Mouse (Mus musculus): ENCODE results near the gene Apoc4. TPM values are rescaled to one million over a fixed set of nuclear protein-coding genes. Genes with fewer than 3 reads are reported as not detected.

Apoc4 gene
- polyA plus RNA-seq, 1 experiment = not detected

DNA sequence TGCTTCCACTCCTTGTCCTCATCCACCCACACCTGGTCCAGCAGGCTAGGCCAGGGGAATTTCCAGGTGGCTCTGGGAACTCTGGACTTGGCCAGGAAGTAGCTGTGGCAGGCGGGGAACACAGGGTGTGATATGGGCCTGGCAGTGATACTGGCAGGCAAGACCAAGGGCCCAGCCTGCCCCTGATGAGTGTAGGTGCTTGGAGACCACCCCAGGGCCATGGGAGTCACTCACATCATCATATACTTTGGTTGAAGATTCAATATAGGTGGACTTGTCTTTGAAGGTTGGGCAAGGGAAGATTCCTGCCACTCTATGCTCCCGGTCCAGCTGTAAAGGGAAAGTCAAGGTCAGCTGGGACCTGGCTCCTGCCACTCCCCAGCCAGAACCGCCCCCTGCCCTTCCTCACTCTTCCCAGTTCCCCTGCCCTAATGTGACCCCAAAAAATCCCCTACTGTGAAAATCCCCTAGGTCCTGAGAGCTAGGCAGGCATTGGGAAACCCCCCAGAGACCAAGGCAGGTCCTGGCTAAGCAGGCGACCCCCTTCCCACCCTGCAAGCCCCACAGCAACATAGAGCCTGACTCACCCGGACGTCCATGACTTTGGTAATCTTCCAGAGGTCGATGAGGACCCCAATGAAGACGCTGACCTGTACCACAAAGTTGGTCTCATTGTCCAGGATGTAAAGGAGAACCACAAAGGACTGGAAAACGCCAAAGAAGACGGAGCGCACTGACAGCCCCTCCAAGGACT lies 46.0 kb downstream of the Apoc4 start:
- Histone ChIP-seq H3K4me1 (ENCODE audit: control insufficient read depth, insufficient read depth, low read length) (peaks cover 11% of the 10 kb centered on the region), H3K27ac (ENCODE audit: insufficient read depth, low read depth, low read length) (no peak overlapping the region), H3K4me3 (ENCODE audit: insufficient read depth, low read length) (no peak overlapping the region)
- TF ChIP-seq CTCF (IDR thresholded peaks at IDR 0.05; ENCODE audit: low read depth, low read length) = no peak
- TF ChIP-seq POLR2A (IDR thresholded peaks at IDR 0.05; ENCODE audit: borderline replicate concordance, low read depth, low read length) = no peak

DNA sequence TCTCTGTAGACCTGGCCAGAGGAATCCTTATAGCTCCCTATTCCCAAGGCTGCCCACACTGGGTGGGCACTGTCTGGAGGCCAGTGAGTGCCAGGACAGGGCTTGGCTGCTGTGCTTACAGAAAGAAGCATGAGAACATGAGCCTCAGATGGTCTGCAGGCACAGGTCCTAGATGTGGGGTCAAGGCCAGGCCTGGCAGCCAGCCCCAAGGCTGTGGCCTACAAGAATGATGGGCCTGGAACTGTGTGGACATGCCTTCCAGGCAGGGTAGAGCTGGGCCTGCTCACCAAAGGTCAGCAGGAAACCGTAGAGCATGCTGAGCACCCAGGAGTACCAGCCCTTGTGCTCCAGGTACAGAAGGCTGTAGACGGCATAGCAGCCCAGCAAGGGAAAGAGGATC lies 46.7 kb downstream of the Apoc4 start:
- peaks cover 17% of the 10 kb centered on the region for H3K4me1 ChIP-seq (ENCODE audit: control insufficient read depth, insufficient read depth, low read length)
- no peak overlapping the region for H3K27ac ChIP-seq (ENCODE audit: insufficient read depth, low read depth, low read length)
- TF ChIP-seq CTCF (IDR thresholded peaks at IDR 0.05; ENCODE audit: low read depth, low read length) (no peak), POLR2A (IDR thresholded peaks at IDR 0.05; ENCODE audit: borderline replicate concordance, low read depth, low read length) (no peak)
- no peak overlapping the region for H3K4me3 ChIP-seq (ENCODE audit: insufficient read depth, low read length)

DNA sequence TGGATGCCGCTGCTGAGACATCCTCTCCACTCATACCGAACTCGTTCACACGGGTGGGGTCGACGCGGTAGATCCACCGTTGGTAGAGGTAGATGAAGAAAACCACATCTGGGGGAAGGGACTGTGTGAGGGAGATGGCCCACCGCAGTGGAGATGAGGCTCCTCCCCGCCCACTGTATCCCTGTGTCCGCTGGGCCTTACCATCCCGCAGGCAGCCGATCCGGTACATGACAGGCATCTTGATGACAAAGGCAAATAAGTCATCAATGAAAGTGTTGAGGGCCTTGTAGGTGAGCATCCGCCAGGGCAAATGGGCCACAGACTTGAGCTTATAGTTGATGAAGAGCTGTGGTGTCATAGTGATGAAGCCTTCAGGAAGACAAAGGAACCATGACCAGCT lies 47.4 kb downstream of the Apoc4 start:
- Histone ChIP-seq H3K27ac (ENCODE audit: insufficient read depth, low read depth, low read length) (no peak overlapping the region), H3K4me1 (ENCODE audit: control insufficient read depth, insufficient read depth, low read length) (peaks cover 18% of the 10 kb centered on the region), H3K4me3 (ENCODE audit: insufficient read depth, low read length) (no peak overlapping the region)
- TF ChIP-seq POLR2A (IDR thresholded peaks at IDR 0.05; ENCODE audit: borderline replicate concordance, low read depth, low read length) = no peak
- no peak for TF ChIP-seq CTCF (IDR thresholded peaks at IDR 0.05; ENCODE audit: low read depth, low read length)

DNA sequence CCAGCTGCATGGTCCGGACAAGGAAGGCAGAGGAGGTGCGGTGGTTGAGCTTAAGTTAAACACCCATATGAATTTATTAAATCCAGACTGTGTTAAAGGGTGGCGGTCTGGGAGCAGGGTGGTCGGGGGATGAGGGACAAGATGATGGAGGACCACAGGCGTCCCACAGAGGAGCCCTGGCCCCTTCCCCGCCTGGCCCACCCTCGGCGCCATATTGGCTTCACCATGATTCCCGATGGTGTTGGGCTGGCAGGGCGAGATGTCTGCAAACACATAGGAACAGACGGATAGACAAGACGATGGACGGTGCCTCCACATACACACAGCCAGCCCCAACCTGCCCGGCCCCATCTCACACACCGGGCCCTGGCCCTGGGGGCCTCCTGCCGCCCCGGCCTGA lies 48.1 kb downstream of the Apoc4 start:
- no peak overlapping the region for H3K27ac ChIP-seq (ENCODE audit: insufficient read depth, low read depth, low read length)
- H3K4me1 ChIP-seq (ENCODE audit: control insufficient read depth, insufficient read depth, low read length) = peaks cover 18% of the 10 kb centered on the region
- TF ChIP-seq CTCF (IDR thresholded peaks at IDR 0.05; ENCODE audit: low read depth, low read length) (no peak), POLR2A (IDR thresholded peaks at IDR 0.05; ENCODE audit: borderline replicate concordance, low read depth, low read length) (no peak)
- no peak overlapping the region for H3K4me3 ChIP-seq (ENCODE audit: insufficient read depth, low read length)

DNA sequence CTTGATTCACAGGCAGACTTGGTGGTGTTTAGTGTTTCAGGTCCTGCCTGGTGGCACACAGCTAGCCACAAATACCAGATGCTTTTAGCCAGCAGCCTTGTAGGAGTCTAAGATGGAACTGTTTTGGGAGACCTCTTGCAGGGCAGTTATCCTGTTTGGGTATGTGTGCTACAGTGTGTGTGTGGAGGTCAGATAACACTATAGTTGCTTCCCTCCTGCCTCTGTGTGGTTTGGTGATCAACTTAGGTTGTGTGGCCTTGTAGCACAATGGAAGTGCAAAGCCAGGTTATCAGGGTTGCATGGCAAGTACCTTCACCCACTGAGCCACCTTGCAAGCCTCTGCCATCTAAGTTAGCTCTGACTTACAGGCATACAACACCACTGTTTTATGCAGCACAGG lies 48.6 kb downstream of the Apoc4 start:
- peaks cover 18% of the 10 kb centered on the region for H3K4me1 ChIP-seq (ENCODE audit: control insufficient read depth, insufficient read depth, low read length)
- TF ChIP-seq POLR2A (IDR thresholded peaks at IDR 0.05; ENCODE audit: borderline replicate concordance, low read depth, low read length) = no peak
- TF ChIP-seq CTCF (IDR thresholded peaks at IDR 0.05; ENCODE audit: low read depth, low read length) = no peak
- no peak overlapping the region for H3K27ac ChIP-seq (ENCODE audit: insufficient read depth, low read depth, low read length)
- H3K4me3 ChIP-seq (ENCODE audit: insufficient read depth, low read length) = no peak overlapping the region

DNA sequence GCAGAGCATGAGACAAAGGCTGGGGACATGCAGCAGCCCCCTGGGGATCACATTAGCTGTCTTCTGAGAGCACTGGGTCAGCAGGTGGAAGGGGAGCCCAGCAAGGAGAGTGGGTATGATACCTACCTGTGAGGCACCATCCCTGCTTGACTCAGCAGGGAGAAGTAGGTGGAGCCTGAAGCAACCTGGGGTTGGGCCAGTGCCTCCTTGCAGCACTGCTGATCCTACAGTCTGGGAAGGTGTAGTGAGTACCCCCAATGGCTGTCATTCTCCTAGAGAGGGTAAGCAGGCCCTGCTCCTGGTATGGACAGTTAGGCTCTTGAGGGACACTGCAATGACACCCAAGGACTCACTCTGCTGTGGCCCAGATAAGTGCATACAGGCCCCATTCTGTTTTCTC lies 49.0 kb downstream of the Apoc4 start:
- Histone ChIP-seq H3K4me3 (ENCODE audit: insufficient read depth, low read length) (no peak overlapping the region), H3K4me1 (ENCODE audit: control insufficient read depth, insufficient read depth, low read length) (peaks cover 18% of the 10 kb centered on the region), H3K27ac (ENCODE audit: insufficient read depth, low read depth, low read length) (no peak overlapping the region)
- no peak for TF ChIP-seq CTCF (IDR thresholded peaks at IDR 0.05; ENCODE audit: low read depth, low read length)
- no peak for TF ChIP-seq POLR2A (IDR thresholded peaks at IDR 0.05; ENCODE audit: borderline replicate concordance, low read depth, low read length)

DNA sequence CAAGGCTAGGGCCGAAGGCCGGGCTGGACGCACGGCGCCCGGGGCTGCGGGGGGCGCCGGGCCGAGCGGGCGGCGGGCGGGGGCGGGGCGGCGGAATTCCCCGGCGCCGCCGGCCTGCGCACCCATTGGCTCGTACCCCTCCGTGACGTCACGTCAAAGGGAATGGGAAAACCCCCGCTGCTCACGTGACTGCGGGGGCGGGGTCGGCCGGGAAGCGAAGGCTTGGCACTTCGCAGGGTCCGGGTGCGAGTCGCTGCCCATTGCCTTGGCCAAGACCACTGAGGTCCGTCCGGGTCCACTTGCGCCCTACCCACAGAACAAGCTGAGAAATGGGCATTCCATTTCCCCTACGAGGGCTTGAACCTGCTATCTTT lies 51.9 kb downstream of the Apoc4 start, which contains the start of gene Relb:
TSS of gene Relb (minus strand) at position 78 of the 374 bp plus-strand sequence.
- Histone ChIP-seq H3K4me3 (ENCODE audit: insufficient read depth, low read length) (peak within 1 kb of the TSS; percentile 75), H3K27ac (ENCODE audit: insufficient read depth, low read depth, low read length) (peak within 1 kb of the TSS; percentile 77), H3K4me1 (ENCODE audit: control insufficient read depth, insufficient read depth, low read length) (peaks cover 18% of the 10 kb centered on the region)
- TF ChIP-seq CTCF (IDR thresholded peaks at IDR 0.05; ENCODE audit: low read depth, low read length) (no peak), POLR2A (IDR thresholded peaks at IDR 0.05; ENCODE audit: borderline replicate concordance, low read depth, low read length) (no peak)

DNA sequence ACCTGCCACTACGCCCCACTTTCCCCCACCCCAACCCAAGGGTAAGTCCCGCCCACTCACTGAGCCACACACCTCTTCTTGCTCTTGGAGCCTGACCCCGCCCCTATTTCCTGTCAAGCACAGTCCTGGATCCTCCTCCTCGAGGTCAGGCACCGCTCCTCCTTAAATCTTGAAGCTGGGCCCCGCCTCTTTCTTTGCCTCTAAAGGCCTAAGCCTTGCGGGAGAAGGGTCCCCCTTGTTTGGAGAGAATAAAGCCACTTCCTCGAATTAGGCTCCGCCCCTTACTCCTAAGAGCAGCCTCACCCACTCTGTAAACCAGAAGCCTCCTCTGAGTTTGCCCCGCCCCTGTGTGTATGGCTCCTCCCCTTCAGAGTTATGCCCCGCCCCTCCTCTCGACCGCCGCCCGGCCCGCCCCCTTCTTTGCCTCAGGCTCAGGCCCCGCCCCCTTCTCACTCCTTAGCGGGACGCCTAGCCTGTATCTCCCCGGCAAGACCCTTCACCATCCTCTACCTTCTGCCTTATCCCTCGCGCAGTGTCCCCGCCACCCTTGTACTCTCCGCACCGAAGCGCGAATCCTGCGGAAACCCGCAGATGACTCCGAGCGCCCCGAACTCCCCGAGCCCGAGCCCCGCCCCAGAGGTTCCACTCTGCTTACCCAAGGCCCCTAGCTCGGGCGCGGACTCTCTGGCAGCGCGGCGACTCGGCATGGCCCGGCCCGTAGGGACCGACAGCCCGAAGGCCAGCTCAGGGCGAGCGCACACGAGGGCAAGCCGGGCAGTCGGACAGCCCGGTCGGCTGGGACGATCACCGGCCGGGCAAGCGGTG lies 52.5 kb downstream of the Apoc4 start:
- peak overlapping the region; percentile 75 for H3K4me3 ChIP-seq (ENCODE audit: insufficient read depth, low read length)
- peaks cover 18% of the 10 kb centered on the region for H3K4me1 ChIP-seq (ENCODE audit: control insufficient read depth, insufficient read depth, low read length)
- TF ChIP-seq POLR2A (IDR thresholded peaks at IDR 0.05; ENCODE audit: borderline replicate concordance, low read depth, low read length) (no peak), CTCF (IDR thresholded peaks at IDR 0.05; ENCODE audit: low read depth, low read length) (no peak)
- peak overlapping the region; percentile 77 for H3K27ac ChIP-seq (ENCODE audit: insufficient read depth, low read depth, low read length)

DNA sequence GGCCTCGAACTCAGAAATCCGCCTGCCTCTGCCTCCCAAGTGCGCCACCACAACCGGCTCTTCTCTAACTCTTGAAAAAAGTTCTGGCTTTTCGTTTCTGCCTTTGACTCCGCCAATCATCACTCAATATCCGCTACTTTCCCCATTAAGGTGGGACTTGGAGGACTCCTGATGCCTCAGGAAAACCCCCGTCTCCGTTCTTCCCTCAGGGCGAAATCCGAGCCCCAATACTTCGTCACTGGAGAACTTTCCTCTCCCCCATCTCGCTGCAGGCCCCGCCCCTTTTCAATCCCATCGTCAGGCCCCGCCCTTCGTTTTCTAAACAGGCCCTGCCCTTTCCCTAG lies 53.1 kb downstream of the Apoc4 start:
- TF ChIP-seq POLR2A (IDR thresholded peaks at IDR 0.05; ENCODE audit: borderline replicate concordance, low read depth, low read length) (no peak), CTCF (IDR thresholded peaks at IDR 0.05; ENCODE audit: low read depth, low read length) (no peak)
- peak overlapping the region; percentile 62 for H3K4me3 ChIP-seq (ENCODE audit: insufficient read depth, low read length)
- H3K4me1 ChIP-seq (ENCODE audit: control insufficient read depth, insufficient read depth, low read length) = peaks cover 18% of the 10 kb centered on the region
- peak overlapping the region; percentile 38 for H3K27ac ChIP-seq (ENCODE audit: insufficient read depth, low read depth, low read length)

Other genes starting within 250 kb of the Apoc4 start
- 21.3 and 21.4 TPM in 2 replicates for gene Mark4, start 222.7 kb downstream of the Apoc4 start, polyA plus RNA-seq (2012; ENCODE audit: insufficient read depth, insufficient read length, missing spikeins)
- not detected in 2 replicates for gene Exoc3l2, start 218.1 kb downstream of the Apoc4 start, polyA plus RNA-seq (2012; ENCODE audit: insufficient read depth, insufficient read length, missing spikeins)
- gene Bloc1s3, start 173.1 kb downstream of the Apoc4 start, polyA plus RNA-seq (2012; ENCODE audit: insufficient read depth, insufficient read length, missing spikeins) = 9.7 and 11.0 TPM in 2 replicates
- gene Trappc6a, start 173.1 kb downstream of the Apoc4 start, polyA plus RNA-seq (2012; ENCODE audit: insufficient read depth, insufficient read length, missing spikeins) = 51.4 and 57.0 TPM in 2 replicates
- gene Nkpd1, start 163.6 kb downstream of the Apoc4 start, polyA plus RNA-seq (2012; ENCODE audit: insufficient read depth, insufficient read length, missing spikeins) = not detected in 2 replicates
- 19.3 and 25.7 TPM in 2 replicates for gene Ppp1r37, start 118.4 kb downstream of the Apoc4 start, polyA plus RNA-seq (2012; ENCODE audit: insufficient read depth, insufficient read length, missing spikeins)
- gene Zfp296, start 104.2 kb downstream of the Apoc4 start, polyA plus RNA-seq (2012; ENCODE audit: insufficient read depth, insufficient read length, missing spikeins) = 0.60 TPM in 1 of 2 replicates, not detected in the other
- 51.6 and 52.0 TPM in 2 replicates for gene Gemin7, start 103.9 kb downstream of the Apoc4 start, polyA plus RNA-seq (2012; ENCODE audit: insufficient read depth, insufficient read length, missing spikeins)
- gene Clasrp, start 77.0 kb downstream of the Apoc4 start, polyA plus RNA-seq (2012; ENCODE audit: insufficient read depth, insufficient read length, missing spikeins) = 41.1 and 53.9 TPM in 2 replicates
- 33.2 and 35.7 TPM in 2 replicates for gene Relb, start 52.0 kb downstream of the Apoc4 start, polyA plus RNA-seq (2012; ENCODE audit: insufficient read depth, insufficient read length, missing spikeins)
- 81.9 and 95.3 TPM in 2 replicates for gene Clptm1, start 16.4 kb downstream of the Apoc4 start, polyA plus RNA-seq (2012; ENCODE audit: insufficient read depth, insufficient read length, missing spikeins)
- gene Apoc2, start 3.5 kb downstream of the Apoc4 start, polyA plus RNA-seq (2012; ENCODE audit: insufficient read depth, insufficient read length, missing spikeins) = 56.2 and 70.4 TPM in 2 replicates
- not detected in 2 replicates for gene Gm44805, start 56 bp downstream of the Apoc4 start, polyA plus RNA-seq (2012; ENCODE audit: insufficient read depth, insufficient read length, missing spikeins)
- gene Apoc1, start 11.2 kb upstream of the Apoc4 start, polyA plus RNA-seq (2012; ENCODE audit: insufficient read depth, insufficient read length, missing spikeins) = not detected in 2 replicates
- 16,287 and 16,533 TPM in 2 replicates for gene Apoe, start 17.7 kb upstream of the Apoc4 start, polyA plus RNA-seq (2012; ENCODE audit: insufficient read depth, insufficient read length, missing spikeins)
- gene Tomm40, start 34.0 kb upstream of the Apoc4 start, polyA plus RNA-seq (2012; ENCODE audit: insufficient read depth, insufficient read length, missing spikeins) = 23.8 and 25.2 TPM in 2 replicates
- gene Nectin2, start 69.0 kb upstream of the Apoc4 start, polyA plus RNA-seq (2012; ENCODE audit: insufficient read depth, insufficient read length, missing spikeins) = 12.7 and 12.9 TPM in 2 replicates
- 0.52 and 2.6 TPM in 2 replicates for gene Bcam, start 89.5 kb upstream of the Apoc4 start, polyA plus RNA-seq (2012; ENCODE audit: insufficient read depth, insufficient read length, missing spikeins)
- gene Cblc, start 115.3 kb upstream of the Apoc4 start, polyA plus RNA-seq (2012; ENCODE audit: insufficient read depth, insufficient read length, missing spikeins) = not detected in 2 replicates
- 60.7 and 72.2 TPM in 2 replicates for gene Bcl3, start 141.3 kb upstream of the Apoc4 start, polyA plus RNA-seq (2012; ENCODE audit: insufficient read depth, insufficient read length, missing spikeins)
- gene Gm19345, start 170.5 kb upstream of the Apoc4 start, polyA plus RNA-seq (2012; ENCODE audit: insufficient read depth, insufficient read length, missing spikeins) = not detected in 2 replicates
- 1.6 and 3.5 TPM in 2 replicates for gene Ceacam16, start 179.8 kb upstream of the Apoc4 start, polyA plus RNA-seq (2012; ENCODE audit: insufficient read depth, insufficient read length, missing spikeins)
- gene Ceacam19, start 206.5 kb upstream of the Apoc4 start, polyA plus RNA-seq (2012; ENCODE audit: insufficient read depth, insufficient read length, missing spikeins) = 8.1 and 8.5 TPM in 2 replicates
- gene Pvr, start 239.7 kb upstream of the Apoc4 start, polyA plus RNA-seq (2012; ENCODE audit: insufficient read depth, insufficient read length, missing spikeins) = 13.0 and 16.9 TPM in 2 replicates